Mouse (Mus musculus) heart, adult 2 months (tissue): ENCODE results near the gene Usp9x. TPM values are rescaled to one million over a fixed set of nuclear protein-coding genes. Genes with fewer than 3 reads are reported as not detected.
A peak's percentile ranks its signal among the peaks of the same experiment; 100 is the strongest.

ENCODE experiments used
- DNase-seq, 2 experiments: peaks; one replicate each; pipeline ENCODE4 v3.0.0; 2021
- H3K27ac ChIP-seq: fragments of 200-600 bp; 2 replicates; pipeline ENCODE4 v1.8.1; 2022
- H3K27me3 ChIP-seq: fragments of 200-500 bp; 2 replicates; pipeline ENCODE4 v1.6.1; 2012; ENCODE audit warnings: mild to moderate bottlenecking, low read length, inconsistent platforms, mixed read lengths; ENCODE audit not compliant: control insufficient read depth, insufficient read depth
- H3K36me3 ChIP-seq: fragments of 200-500 bp; 2 replicates; pipeline ENCODE4 v1.6.1; 2012; ENCODE audit warnings: low read length, inconsistent platforms; ENCODE audit not compliant: control insufficient read depth, insufficient read depth
- H3K4me1 ChIP-seq: fragments of 200-500 bp; 2 replicates; pipeline ENCODE4 v1.6.1; 2011; ENCODE audit warnings: low read length; ENCODE audit not compliant: control insufficient read depth, insufficient read depth
- H3K4me3 ChIP-seq: fragments of 200-600 bp; 2 replicates; pipeline ENCODE4 v1.8.1; 2022
- H3K79me2 ChIP-seq: fragments of 200-500 bp; replicated peaks from 2 replicates; pipeline ENCODE4 v1.6.1; 2012; ENCODE audit warnings: mild to moderate bottlenecking, inconsistent platforms, low read length, moderate library complexity, mixed read lengths; ENCODE audit not compliant: control insufficient read depth, insufficient read depth
- H3K9ac ChIP-seq: fragments of 200-500 bp; 2 replicates; pipeline ENCODE4 v1.6.1; 2012; ENCODE audit warnings: low read depth, mild to moderate bottlenecking, control low read depth, inconsistent platforms, low read length, mixed read lengths
- CTCF ChIP-seq: fragments of 200-600 bp; IDR thresholded peaks from 2 replicates; pipeline ENCODE4 v1.8.1; 2022; ENCODE audit warnings: antibody characterized with exemption, mild to moderate bottlenecking, moderate library complexity
- EP300 ChIP-seq: fragments of 200-500 bp; IDR thresholded peaks from 2 replicates; pipeline ENCODE4 v1.6.1; 2011; ENCODE audit warnings: low read depth, low read length, control low read depth; ENCODE audit not compliant: insufficient read depth
- POLR2A ChIP-seq: fragments of 200-500 bp; IDR thresholded peaks from 2 replicates; pipeline ENCODE4 v1.6.1; 2011; ENCODE audit warnings: mild to moderate bottlenecking, low read depth, low read length, control low read depth; ENCODE audit not compliant: insufficient read depth
- WGBS: fragments of 180-500 bp; shearing (Covaris S2); methylation state at CpG from one replicate; pipeline ENCODE4 v1.1.7; 2018; 5-methylcytosine and 5-hydroxymethylcytosine counted together
- intact Hi-C: fragments of 180-260 bp; cut with DNase I; formaldehyde crosslinking; loops from one replicate; pipeline ENCODE4 v1.15.1; 2025
- polyA plus RNA-seq: library from polyadenylated mRNA; depleted of rRNA; stranded (reverse); fragments of >200 nt; gene quantifications from 2 replicates; pipeline ENCODE4 v1.2.3, GENCODE M21; 2012
- total RNA-seq, 2 experiments: library from RNA; stranded (reverse); gene quantifications; 2 replicates each; pipeline ENCODE4 v1.2.3; 2021

Gene Usp9x
- total and polyA plus RNA-seq, 3 experiments: 17.7 to 170 (median 142) TPM

DNA sequence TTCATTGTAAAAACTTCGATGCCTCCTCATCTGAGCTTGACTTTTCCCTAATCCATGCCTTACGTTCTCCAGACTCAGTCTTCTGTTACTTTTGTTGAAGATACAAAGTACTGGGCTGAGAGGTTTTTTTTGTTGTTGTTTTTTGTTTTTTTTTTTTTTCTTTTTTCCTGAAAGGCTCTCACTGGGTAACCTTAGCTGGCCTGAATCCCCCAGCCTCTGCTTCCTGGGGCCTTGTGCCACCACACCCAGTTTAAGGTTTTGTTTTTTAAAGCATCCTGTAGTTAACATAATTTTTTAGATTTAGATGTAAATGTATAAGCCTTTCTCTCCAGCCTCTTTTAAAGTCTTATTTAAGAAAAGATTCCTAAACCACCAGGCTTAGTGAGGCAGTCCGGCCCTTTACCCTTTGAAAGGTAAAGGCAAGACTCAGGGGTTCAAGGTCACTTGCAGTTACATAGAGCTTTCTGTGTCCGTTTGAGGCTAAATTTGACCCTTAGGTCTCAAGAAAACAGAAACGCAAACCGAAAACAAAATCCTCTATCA is 24.3 kb upstream of the Usp9x start:
- Histone ChIP-seq H3K9ac (no peak overlapping the region), H3K36me3 (no peaks in the 10 kb centered on the region), H3K27ac (no peak overlapping the region), H3K4me1 (no peaks in the 10 kb centered on the region; the same call in 1 of the 2 replicates), H3K79me2 (no peaks in the 10 kb centered on the region), H3K27me3 (no peaks in the 10 kb centered on the region), H3K4me3 (no peak overlapping the region)
- TF ChIP-seq POLR2A (no peak), EP300 (no peak), CTCF (no peak)
- intact Hi-C loops: no loop called here
- WGBS: 43% methylated on average over 6 of the region's 6 CpGs
- no peak for DNase-seq

DNA sequence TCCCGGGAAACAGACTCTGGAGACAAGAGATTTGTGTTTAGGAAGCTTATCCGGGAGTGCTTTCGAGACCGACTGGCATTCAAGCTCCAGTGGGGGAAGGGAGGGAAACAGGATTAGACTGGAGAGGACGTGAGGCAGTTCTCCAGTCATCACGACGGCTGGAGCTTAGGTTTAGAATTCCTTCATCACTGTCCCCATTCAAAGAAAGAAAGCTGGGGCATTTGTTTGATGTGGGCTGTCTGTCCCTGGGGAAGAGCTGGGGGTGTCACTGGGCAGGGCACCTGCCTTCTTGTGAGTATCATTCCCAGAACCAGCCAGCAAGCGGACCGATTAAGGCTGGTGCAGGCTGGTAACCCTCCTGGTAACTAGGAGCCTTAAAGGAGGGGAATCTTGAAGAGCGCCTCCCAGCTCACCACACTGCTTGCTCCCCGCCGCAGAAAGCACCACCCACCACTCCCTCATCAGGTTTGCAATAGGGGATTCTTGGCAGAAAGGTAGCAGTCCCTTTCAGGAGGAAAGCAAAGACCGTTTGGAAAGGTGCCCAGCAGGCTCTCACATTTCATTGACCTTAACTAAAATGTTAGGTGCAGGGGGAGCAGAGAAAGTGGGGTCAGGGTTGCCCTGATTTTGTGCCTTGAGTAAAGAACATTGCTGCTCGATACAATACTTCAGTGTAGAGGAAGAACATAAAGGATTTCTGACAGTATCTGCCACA is 23.5 kb upstream of the Usp9x start:
- peak overlapping the region; percentile 61; the same call in 1 of the 2 replicates for H3K9ac ChIP-seq
- TF ChIP-seq POLR2A (no peak), CTCF (no peak), EP300 (no peak)
- peak overlapping the region; percentile 21 for H3K27ac ChIP-seq
- H3K4me1 ChIP-seq: no peaks in the 10 kb centered on the region; the same call in 1 of the 2 replicates
- H3K79me2 ChIP-seq: no peaks in the 10 kb centered on the region
- WGBS: 22% methylated on average over 14 of the region's 14 CpGs
- intact Hi-C loops: no loop called here
- H3K36me3 ChIP-seq: no peaks in the 10 kb centered on the region
- DNase-seq: peak in 1 of 2 experiments; percentile 8
- H3K27me3 ChIP-seq: no peaks in the 10 kb centered on the region
- H3K4me3 ChIP-seq: 0 out of 2 replicates have a peak overlapping the region, but pooled peaks have one; percentile 20

DNA sequence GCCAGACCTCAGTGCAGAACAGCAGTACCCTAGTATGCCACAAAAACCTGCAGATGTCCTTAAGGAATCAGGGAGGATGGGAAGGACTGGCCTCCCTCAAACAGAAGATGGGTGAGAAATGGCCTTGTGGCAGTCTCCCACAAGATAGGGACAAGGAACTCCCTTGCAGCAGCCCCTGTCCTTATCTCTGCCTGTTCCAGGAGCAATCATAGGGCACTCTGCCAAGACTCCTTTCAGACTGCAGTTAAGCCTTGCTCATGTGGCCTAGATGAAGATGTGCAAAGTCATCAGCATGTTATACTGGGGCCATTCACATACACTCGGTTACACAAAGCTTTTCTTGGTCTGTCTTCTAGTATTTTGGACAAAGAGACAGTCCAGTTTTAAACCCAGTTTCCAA is 16.7 kb upstream of the Usp9x start:
- no peak for TF ChIP-seq CTCF
- no peak for TF ChIP-seq EP300
- TF ChIP-seq POLR2A: no peak
- intact Hi-C loops: no loop called here
- no peaks in the 10 kb centered on the region for H3K36me3 ChIP-seq
- no peaks in the 10 kb centered on the region for H3K27me3 ChIP-seq
- H3K4me1 ChIP-seq: 0 out of 2 replicates have a peak, but pooled peaks cover 1% of the 10 kb centered on the region
- H3K9ac ChIP-seq: no peak overlapping the region
- no peaks in the 10 kb centered on the region for H3K79me2 ChIP-seq
- 44% methylated on average over 1 of the region's 1 CpGs for WGBS
- DNase-seq: peak in 1 of 2 experiments; percentile 6
- no peak overlapping the region for H3K27ac ChIP-seq
- H3K4me3 ChIP-seq: no peak overlapping the region

DNA sequence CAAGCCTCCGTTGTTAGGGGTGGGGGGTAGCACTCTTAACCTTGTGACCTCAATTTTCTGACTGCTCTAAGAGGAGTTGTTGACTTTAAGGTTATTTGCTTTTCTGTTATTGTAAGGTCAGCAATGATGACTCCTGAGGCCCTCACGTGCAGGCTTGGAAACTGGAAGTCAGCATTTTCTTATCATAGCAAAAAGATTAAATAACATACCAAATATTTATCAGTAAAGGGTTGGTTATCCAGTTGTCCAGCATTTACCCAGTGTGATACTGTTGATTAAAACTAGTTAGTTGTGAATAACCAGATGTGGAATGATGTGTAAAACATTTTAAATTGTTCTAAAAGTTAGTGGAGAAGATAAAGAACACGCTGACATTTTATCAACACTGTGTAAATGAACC is 9.3 kb upstream of the Usp9x start:
- Histone ChIP-seq H3K4me3 (no peak overlapping the region), H3K27ac (no peak overlapping the region), H3K9ac (no peak overlapping the region), H3K27me3 (no peaks in the 10 kb centered on the region), H3K4me1 (no peaks in the 10 kb centered on the region), H3K79me2 (no peaks in the 10 kb centered on the region), H3K36me3 (no peaks in the 10 kb centered on the region)
- TF ChIP-seq CTCF (no peak), POLR2A (no peak), EP300 (no peak)
- intact Hi-C loops: loop anchor here (10.0 kb wide), 1 partner anchor 127 kb away; no protein-coding TSS in a partner anchor
- no peak for DNase-seq
- 63% methylated on average over 3 of the region's 3 CpGs for WGBS

DNA sequence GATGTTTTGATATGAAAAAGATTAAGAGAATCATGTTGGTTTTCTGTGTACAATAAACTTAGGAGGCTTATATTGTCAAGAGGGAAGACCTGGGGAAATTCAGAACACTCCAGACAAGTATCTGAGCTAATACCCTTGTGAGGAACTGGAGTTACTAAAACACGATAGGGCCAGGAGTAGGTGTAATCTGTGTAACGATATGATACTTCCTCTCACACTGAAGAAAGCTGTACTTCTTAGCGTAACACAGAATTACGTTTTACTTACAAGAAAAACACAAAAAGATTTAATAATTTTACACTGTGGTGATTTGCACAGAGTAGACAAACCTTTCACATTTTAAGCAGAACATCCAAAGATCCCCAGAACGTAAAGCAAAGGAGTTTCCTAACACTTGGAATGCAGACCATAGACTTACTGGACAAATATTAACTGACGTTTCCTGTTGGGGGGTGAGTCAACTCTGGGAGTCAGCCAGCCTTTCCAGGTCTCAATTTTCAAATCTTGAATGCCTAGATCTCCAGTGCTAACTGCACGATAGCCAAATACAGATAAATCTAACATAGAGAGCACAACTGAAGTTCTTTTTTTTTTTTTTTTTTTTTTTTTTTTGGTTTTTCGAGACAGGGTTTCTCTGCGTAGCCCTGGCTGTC is 6.9 kb upstream of the Usp9x start:
- 49% methylated on average over 8 of the region's 9 CpGs for WGBS
- intact Hi-C loops: loop anchor here (10.0 kb wide), 1 partner anchor 130 kb away; no protein-coding TSS in a partner anchor
- H3K4me3 ChIP-seq: no peak overlapping the region
- H3K79me2 ChIP-seq: no peaks in the 10 kb centered on the region
- H3K36me3 ChIP-seq: no peaks in the 10 kb centered on the region
- no peak overlapping the region for H3K27ac ChIP-seq
- H3K9ac ChIP-seq: no peak overlapping the region
- no peaks in the 10 kb centered on the region for H3K27me3 ChIP-seq
- no peaks in the 10 kb centered on the region for H3K4me1 ChIP-seq
- TF ChIP-seq EP300: no peak
- no peak for TF ChIP-seq CTCF
- TF ChIP-seq POLR2A: no peak
- DNase-seq: no peak

DNA sequence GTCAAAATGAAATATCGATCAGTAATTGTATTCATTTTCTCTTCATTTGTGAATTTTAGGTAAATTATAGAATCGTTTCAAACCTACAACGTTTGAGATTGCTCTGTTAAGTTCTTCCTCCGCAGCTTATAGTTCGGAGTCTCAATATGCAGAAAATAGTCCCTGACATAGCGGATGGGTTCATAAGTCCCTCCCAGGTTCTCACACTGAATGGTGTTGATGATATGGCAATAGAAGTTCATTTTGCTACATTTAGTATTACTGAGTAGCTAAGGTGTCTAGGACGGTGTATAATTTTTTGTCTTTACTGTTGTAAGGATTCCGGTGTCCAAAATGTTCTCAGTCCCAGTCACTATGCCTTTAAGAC is 1.1 kb upstream of the Usp9x start:
- intact Hi-C loops: loop anchor here (2.0 to 10.0 kb wide), 3 partner anchors 211 to 395 kb away; partner anchors contain the start of genes 1810030O07Rik, Ddx3x and Med14
- no peaks in the 10 kb centered on the region for H3K4me1 ChIP-seq
- H3K9ac ChIP-seq: peak overlapping the region; percentile 86
- H3K36me3 ChIP-seq: peaks cover 3% of the 10 kb centered on the region
- 25% methylated on average over 8 of the region's 8 CpGs for WGBS
- no peaks in the 10 kb centered on the region for H3K27me3 ChIP-seq
- peak overlapping the region; percentile 97 for H3K27ac ChIP-seq
- peak overlapping the region; percentile 60 for H3K4me3 ChIP-seq
- TF ChIP-seq POLR2A (0 out of 2 replicates have a peak, but pooled peaks have one; percentile 7), EP300 (no peak), CTCF (no peak)
- H3K79me2 ChIP-seq: no peaks in the 10 kb centered on the region
- DNase-seq: no peak
